Mouse (Mus musculus): Measurements from ENCODE around the gene Ssc5d.

DNA sequence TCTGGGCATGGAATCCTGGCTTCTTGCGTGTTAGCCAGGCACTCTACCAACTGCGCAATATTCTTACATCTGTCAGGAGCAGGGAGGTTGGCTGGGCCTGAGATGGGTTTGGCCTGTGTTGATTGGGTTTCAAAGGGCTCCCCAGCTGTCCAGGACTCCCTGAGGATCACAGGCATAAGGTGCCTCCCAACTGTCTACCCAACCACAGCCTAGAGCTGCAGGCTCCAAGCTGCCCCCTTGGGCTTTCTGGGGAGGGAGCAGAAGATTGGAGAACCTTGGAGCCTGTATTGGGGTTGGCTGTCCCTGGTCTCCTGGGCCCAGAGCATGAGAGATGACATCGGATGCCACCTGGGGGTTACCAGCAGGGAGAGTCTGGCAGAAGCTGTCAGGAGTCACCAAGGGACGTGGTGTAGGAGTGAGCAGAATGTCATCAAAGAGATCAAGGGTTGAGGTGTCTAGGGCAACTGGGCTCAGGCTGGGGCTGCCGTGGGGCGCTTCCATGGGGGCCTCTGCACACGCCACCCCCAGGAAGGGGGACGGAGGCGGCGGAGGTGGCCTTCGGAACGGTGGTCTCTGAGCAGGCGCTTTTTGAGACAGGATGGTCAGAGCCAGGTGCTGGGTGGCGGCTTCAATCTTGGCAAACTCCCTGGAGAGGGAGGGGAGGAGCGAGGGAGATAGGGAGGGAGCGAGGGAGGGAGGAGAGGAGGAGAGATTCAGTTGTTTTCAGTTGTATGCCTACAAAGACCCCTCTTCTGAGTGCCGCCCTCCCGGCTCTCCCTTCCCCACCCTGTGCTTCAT lies 26.5 kb upstream of the Ssc5d start:
- no peak for TF ChIP-seq CTCF (IDR thresholded peaks at IDR 0.05; ENCODE audit: low read depth)
- no peak for TF ChIP-seq EP300 (IDR thresholded peaks at IDR 0.05; ENCODE audit: low read depth)

Measured in liver, embryonic 14.5 days (tissue).